Mouse (Mus musculus): ENCODE data around the gene Ugt1a1.

DNA sequence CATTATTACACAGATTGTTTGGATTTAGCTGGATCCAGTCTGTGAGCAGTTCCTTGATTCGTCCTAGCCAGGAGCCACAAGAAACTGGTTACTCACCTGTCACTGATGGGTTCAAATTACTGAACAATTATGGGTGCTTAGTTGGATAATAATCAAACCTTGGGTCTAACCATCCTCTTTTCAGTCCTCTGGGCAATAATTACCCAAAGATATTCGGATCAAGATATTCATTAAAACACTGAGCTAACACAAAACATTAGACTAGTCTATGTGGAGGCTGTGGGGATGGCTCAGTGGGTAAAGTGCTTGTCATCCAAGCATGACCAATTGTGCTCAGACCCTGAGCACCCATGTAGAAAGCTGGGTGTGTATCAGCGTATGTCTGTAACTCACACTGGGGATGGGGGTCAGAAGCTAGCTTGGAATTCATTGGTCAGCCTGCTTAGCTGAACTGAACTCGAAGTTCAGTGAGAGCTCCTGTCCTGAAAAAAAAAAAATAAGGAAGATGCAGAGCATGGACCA is 24.2 kb downstream of the Ugt1a1 start:
- TF ChIP-seq POLR2A (IDR thresholded peaks at IDR 0.05; ENCODE audit: borderline replicate concordance, insufficient read depth, low read length) (no peak), CTCF (IDR thresholded peaks at IDR 0.05; ENCODE audit: borderline replicate concordance, insufficient read depth, low read depth, low read length) (no peak)

Measured in cerebellum, adult 2 months (tissue).